Mouse (Mus musculus) gonadal fat pad, adult 2 months (tissue): ENCODE measurements around the gene Ubxn11. TPM values are rescaled to one million over a fixed set of nuclear protein-coding genes. Genes with fewer than 3 reads are reported as not detected.

ENCODE experiments used
- DNase-seq: peaks from one replicate; pipeline ENCODE4 v3.0.0-alpha.2; 2012; ENCODE audit warnings: low read depth
- polyA plus RNA-seq: library from polyadenylated mRNA; depleted of rRNA; stranded (reverse); fragments of >200 nt; gene quantifications from 2 replicates; pipeline ENCODE4 v1.2.3, GENCODE M21; 2012

The Ubxn11 gene
- polyA plus RNA-seq, 1 experiment: 22.2 TPM

DNA sequence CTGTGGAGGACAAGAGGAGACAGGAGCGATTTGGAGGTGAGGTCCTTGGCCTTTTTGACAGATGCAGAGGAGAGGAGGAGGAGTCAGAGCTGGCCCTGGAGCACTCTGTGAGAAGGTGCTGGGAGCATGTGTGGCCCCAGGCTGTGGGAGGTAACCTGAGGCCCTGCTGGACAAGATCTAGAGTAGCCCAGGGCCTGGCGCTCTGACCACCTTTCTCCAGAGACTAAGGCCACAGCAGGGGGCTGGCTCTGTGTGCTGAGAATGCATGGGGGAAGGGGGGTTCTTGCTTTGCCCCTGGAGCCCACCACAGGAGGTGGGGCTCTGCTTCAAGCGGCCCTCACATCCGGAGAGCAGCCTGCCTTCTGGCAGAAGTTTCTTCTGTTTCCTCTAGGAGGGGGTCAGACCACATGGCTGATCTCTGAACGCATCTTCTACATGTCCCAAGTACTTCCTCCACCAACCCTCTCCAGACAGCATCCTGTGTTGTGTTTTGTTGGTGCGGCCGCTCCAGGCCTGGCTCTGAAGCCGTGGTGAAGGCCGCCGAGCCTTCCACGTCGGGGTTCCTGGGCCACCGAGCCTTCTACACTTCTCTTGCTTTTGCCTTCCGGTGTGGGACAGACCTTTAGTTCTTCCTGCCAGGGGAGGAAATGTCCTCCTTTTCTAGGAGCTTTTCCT is 15.9 kb downstream of the Ubxn11 start:
- no peak for DNase-seq

DNA sequence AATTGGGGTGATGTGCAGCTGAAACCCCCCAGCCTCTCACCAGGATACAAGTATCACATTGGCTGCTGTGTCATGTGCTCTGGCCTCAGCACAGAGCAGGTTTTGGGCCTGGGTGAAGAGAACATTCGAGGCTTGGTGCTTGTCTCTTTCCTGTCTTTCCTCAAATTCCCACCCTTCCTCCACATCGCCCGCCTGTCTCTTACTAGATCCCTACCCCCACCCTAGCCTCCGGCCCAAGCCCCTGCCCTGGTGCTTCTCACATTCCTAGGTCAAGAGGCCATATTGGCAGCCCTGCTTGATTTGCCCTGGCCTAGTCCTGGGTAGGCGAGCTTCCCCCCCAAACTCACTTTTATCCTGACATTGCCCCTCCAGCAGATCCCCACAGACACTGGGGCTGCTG is 16.7 kb downstream of the Ubxn11 start:
- DNase-seq: no peak

DNA sequence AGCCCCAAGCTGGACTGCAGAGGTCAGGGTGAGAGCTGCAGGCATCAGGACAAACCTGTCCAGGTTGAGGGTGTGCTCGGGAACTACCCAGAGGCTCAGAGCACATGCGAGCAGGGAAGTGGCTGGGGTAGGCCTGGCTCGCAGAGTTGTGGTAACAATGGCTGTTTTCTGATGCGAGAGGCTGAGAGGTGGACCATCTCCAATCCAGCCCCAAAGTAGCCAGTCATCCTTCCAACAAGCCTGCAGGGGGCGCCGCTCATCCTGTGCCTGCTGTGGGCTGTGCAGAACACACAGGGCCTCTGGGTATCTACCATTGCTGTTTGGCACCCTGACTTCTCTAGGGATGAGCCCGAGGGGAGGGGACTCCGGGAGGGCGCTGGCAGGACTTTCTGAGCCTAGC is 17.3 kb downstream of the Ubxn11 start:
- no peak for DNase-seq

DNA sequence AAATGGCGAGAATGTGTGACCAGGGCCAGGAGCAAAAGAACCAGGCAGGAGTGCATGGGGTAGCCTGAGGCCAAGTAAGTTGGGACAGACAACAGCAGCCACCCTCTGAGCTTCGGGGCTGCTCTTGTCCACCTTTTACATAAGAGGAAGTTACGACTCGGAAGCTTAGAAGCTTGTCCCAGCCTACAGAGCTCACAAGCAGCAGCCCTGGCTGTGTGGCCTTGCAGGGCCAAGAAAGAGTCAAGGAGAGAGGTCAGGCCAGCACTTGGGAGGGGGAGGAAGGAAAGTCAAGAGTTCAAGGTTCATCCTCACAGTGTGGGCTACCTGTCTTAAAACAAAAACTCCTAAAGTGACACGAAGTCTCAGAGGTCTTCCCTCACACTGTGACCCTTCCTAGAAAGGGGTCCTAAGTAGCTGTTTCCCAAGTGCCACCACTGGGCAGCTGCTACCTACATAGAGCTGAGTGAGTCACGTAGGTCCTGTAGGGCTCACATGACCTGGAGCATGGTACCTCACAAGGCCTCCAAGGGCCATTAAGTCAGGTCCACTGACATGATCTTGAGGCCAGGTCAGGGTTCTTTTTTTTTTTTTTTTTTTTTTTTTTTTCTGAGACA is 17.9 kb downstream of the Ubxn11 start:
- no peak for DNase-seq

DNA sequence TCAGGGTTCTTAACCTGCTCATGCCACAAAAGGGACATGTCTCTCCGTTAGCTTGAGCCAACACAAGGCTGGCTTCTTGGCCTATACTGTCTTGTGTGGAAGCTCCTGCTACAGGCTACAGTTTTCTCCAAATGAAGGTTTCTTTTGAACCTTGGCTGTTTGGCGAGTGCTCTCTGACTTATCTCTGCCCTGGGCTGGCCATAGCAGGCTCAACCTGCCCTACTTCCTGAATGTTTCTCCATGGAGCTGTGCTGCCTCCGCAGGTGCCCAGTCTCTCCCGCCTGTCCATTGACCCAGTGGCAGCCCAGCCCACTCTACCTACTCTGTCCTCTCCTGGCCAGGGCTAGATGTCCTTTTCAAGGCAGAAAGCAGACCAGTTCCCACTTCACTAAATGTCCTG is 18.5 kb downstream of the Ubxn11 start:
- no peak for DNase-seq

DNA sequence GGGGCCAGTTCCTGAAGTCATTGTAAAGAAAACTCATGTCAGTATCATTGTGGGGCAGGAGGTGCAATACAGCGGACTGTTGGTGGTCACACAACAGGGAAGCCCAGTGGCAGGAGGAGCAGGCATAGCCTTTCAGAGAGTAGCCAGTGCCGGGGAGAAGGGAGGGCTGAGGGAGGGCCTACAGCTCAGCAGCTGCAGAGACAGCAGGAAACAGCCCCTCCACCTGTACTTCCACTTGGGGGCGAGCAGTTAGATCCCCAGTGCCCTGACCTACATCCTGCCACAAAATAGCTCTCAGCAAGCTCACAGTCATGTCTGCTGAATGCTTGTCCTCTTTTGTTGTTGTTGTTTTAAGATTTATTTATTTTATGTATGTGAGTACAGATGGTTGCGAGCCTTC is 19.2 kb downstream of the Ubxn11 start:
- no peak for DNase-seq

DNA sequence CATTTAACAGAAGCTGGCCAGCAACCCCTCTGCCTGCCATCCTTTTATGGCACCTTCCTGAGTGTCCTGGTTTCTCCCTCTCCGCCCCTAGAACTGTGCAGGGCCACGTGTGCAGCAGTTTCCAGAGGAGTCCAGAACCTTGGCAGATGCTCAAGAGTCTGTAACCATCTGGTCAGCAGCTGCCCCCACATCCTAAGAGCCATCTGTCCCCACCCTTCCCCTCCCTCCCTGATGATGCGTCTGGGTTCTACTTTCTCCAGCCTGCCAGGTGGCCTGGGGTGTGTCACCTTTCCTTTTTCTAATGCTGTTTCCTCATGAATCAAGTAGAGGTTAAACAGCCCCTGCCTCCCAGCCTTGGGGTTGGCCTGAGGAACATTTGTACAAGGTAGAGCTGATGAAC is 19.9 kb downstream of the Ubxn11 start:
- no peak for DNase-seq

DNA sequence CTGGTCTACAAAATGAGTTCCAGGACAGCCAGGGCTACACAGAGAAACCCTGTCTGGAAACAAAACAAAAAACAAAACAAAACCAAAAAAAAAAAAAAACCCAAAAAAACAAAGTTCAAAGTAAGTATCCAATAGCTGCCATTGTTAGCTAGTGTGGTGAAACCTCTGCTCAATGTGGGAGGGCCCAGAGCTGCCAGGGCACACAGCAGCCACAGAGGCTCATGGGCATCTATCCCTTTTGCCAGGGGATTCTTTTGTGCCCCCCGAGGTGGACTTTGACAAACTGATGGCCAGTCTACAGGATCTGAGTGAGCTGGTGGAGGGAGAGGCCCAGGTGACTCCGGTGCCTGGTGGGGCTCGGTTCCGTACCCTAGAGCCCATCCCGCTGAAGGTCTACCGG is 20.8 kb downstream of the Ubxn11 start:
- DNase-seq: no peak

DNA sequence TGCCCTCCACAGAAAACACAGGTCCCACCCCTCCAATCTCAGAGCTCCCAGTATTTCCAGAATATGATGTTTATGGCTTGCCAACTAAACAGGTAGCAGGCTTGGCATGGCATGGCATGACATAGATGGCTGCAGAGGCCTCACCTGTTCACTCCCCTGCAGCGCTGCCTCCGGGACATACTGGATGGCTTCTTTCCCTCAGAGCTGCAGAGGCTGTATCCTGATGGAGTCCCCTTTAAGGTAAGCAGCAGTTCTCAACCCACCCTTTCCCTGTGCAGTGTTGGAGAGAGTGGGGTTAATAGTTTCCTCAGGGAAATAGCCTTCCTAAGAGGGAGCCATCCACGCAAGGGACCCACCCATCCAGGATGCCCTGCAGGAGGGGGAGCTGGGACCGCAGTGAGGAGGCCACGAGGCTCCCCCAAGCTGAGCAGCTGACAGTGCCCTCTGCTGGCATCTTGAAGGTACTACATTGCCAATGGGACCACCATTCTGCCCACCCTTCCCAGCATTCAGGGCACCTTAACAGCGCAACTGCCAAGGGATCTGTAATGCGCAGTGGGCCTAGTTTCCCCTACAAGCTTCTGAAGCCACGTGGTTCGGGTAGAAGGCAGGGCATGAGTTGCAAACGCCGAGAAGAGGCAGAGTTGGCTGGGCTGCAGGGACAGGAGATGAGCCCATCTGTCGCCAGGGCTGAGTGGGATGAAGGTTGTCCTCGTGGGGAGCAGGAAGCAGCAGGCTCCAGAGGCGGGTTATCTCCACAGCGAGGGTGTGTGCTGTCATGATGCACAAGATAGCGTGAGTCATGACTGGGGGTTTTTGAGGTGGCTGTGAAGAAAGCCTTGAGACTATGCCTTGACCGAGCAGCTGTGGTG is 21.5 kb downstream of the Ubxn11 start:
- DNase-seq: no peak

DNA sequence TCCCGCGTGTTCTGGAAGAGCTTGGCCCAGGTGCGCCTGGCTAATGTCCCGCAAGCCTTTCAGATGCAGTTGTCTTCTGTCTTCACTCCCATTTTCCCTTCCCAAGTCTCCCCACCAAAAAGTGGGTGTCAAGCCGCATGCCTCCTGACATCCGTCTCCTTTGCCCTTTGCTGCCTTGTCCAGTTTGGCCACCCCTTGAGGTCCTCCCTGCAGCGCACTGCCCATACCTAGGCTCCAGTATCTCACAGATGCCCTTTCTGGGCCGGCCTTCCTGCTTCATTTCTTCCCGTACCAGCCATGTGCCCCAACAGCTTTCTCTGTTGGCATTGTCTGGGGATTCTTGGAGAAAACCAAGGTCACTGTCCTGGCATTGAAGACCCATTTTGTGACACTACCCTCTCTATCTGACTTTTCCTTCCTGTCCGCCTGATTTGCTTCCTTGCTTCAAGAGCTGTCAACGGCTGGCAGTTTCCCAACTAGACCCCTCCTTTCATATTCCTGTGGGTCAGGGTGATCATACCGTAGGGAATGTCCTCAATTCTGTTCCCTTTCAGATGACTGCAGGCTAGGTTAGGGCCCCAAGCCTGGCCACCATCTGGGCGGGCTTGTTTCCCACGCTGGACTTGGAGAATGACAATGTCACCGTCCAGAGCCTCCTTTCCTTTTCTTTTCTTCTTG is 23.2 kb downstream of the Ubxn11 start:
- no peak for DNase-seq

DNA sequence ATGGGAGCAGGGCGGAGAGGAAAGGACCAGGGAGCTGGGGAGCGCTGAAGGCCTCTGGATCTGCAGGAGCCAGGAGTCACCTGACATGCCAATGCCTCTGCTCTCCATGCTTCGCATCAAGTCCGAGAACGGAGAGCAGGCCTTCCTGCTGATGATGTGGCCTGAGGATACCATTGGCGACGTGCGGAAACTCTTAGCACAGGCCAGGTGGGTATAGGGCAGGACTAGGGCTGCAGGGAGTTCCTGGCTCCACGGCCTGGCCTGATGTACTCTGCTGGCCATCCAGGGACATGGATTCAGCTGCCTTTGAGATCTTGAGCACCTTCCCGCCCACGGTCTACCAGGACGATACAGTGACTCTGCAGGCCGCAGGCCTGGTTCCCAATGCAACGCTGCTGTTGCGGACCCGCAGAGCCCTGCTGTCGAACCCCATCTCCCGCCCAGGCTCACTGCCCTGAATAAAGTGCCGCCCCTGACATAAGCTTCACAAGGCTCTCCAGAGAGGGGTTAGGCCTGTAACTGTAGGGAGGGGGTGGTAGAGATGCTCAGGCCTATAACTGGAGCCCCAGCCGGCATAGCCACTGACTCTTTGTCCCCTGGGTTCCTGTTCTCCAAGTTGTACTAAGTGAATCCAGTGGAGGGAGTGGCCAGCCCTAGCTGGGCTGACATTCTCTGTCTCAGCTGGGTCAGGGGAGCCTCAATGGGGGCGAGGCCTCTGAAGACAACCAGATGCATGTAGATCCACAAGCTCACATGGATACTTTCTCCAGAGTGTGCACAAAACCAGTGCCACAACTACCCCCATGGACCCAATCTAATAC is 24.1 kb downstream of the Ubxn11 start:
- DNase-seq: no peak

DNA sequence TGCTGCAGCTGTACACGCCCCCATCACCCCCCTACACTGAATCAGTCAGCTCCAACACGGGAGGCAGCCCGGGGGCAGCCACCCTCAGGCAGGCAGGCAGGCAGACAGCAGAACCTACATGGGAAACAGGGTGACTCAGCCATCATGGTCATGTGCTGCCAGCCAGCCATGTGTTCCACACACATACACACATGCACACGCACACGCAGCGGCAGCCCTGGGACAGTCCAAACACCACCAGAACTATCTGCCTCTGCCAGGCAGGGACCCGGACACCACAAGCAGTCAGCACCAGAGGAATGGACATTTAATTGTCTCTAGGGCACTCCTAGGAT is 24.7 kb downstream of the Ubxn11 start:
- DNase-seq: no peak

DNA sequence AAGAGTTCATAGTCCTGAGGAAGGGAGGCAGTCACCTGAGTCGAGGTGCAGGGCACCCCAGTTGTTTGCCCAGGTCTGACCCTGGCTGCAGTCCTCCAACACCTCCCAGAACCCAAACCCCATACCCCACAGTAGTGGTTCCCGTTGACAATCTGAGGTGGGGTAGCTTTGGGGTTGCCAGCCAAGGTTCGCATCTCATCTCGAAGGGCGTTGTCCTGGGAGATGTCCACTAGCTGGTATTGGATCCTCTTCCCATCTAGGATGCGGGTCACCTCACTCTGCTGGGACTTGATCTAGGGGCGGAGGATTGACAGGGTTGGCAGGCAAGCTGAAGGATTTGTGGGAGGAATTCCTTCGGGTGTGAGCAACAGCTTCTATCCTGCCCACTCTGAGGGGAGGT is 25.4 kb downstream of the Ubxn11 start:
- no peak for DNase-seq

DNA sequence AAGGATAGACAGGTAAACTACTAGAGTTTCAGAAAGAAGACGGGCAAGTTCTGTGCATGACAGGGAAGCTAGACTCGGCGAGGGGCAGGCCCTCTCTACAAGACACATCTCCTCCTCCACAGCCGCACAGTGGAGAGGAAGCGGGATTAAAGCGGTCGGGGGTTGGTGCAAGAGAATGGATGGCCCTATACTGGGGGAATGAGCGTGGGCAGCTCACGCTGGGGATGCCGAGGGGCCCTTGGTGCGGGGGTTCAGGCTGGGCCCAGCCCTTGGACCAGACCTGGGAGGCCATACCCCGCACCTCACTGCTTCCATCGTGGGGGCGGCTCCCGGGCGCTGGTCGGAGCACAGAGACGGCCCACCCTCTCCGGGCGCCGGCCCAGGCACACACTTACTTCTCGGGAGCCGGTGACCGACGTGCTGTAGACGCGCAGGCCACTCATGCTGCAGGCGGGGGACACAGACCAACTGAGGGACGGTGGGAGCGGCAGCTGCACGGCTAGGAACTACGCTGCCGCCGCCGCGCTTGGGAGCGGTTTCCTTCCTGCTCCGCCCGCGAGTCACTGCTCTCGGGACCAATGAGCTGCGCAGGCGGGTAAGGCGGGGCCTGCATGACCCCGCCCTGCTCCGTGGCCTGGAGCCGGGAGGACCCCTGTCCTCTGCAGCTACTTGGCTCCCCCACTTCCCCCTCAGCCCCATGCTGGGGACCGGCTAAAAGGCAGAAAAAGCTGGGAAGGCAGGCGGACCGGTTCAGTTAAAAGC is 26.0 kb downstream of the Ubxn11 start, which contains the start of gene Sh3bgrl3:
Gene Sh3bgrl3 (minus strand): TSS at position 569 of the 762 bp plus-strand sequence.
- DNase-seq: no peak

DNA sequence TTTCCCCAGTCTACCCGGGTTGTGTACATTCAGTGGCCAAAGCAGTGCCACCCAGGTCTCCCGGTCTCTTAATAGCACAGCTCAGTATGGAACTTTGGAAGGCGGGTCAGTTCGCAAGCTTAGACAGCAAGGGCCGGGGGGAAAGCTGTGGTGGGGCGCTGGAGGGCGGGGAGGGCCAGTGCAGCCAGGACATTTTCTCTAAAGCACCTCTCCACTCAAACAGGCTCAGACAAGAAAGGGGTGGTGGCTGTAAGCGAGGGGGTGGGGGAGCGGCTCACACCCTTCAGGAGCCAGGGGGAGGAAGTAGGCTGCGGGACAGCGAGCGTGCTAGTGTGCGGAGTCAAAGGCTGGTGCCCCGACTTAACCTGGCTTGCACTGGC is 26.6 kb downstream of the Ubxn11 start:
- DNase-seq: no peak

DNA sequence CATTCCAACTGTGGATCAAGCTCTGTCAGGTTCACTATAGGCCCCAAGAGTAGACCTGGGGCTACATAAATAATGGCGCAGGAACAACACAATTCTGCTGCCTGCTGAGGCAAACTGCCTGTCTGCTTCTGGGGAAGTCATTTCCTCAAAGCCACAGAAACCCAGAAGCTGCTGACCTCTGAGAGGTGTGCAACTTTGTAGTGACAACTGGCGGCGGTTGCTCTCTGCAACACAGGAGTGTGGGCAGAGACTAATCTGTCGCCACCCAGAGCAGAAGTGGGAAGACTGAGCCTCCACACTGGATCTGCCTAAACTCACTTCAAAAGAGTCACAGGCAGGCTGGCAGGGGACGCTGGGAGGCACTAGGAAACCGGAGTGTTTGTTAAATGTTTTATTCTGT is 27.1 kb downstream of the Ubxn11 start:
- DNase-seq: no peak

DNA sequence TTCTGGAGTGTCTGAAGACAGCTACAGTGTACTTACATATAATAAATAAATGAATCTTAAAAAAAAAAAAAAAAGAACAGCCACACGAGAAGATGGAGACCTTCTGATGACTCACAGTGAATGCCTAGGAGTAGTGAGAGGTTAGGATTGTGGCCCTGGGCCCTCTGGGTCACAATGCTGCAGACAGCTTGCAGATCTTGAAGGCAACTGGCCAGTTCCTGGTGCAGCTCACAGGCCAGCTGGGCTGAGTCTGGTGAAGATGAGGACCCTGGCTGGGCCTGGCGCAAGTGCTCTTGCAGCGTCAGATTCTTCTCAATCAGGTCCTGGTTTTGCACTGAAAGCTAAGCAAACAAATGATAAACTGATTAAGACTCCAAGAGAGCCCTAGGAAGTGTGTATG is 29.7 kb downstream of the Ubxn11 start:
- no peak for DNase-seq

DNA sequence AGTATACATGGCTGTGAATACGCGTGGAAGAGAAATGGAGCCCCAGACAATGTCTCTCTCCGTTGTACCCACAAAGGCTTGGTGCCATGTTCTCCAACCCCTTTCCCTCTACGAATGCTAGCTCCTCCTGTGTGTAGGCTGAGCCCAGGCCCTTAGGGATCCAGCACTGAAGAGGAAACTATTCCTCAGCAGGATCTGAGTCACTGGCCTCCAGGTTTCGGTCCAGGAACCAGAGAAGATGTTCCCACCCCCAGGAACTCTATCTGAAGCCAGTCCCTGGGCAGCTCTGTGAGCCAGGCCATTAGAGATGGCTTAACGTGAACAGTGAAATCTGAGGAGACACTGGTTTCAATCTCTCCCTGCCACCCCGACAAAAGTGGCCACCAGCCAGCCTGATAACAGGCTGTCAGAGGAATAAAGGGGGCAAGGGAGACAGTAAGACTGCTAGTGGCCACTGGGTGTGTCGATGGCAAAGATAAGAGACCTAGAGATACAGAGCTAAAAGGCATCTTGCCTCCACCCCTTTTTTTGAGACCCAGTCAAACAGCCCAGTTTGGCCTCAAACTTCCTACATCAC is 30.2 kb downstream of the Ubxn11 start:
- no peak for DNase-seq

DNA sequence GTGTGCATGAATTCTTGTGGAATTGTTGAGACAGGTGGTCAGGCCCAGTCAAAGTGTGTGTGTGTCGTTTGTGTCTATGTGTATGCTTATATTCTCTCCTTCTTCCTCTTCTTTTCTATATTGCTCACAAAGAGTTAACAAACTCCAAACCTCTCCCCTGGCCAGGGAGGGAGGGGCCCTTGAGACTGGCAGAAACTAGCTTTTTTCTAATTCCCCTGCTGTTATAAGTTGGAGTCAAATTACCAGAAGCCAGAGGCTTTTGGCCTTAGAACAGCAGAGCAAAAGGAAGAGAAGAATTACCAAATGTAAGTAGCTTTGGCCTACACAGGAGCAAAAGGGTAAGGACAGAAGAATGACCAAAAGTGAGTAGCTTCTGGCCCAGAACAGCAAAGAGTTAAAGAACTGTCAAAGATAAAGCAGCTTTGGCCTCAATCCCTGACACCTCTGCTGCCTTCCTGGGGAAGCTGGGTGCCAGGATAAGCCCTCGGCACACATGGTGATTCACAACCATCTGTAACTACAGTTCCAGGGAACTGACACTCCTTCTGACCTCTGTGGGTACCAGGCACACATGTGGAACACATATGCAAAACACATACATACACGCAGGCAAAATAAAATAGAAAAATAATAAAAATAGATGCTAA is 34.0 kb downstream of the Ubxn11 start:
- no peak for DNase-seq

DNA sequence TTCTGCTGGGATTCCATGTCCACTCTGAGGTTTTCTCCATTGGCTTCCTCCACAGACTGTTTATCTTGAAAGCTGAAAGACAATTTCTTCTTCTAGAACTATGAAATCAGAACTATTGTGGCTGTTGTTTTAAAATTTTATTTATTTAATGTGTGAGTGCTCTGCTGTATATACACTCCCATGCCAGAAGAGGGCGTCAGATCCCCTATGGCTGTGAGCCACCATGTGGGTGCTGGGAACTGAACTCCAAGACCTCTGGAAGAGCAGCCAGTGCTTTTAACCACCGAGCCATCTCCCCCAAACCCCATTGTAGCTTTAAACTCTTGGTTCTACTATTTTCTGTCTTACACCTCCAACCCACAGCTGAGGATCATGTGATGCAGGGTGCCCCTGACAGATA is 36.5 kb downstream of the Ubxn11 start:
- DNase-seq: no peak
